Mouse (Mus musculus) T-cell, adult 2 months (primary cell): Measurements from ENCODE around the gene Spib.

ENCODE experiments used
- DNase-seq: peaks from one replicate; pipeline ENCODE4 v3.0.0; 2022; ENCODE audit warnings: low spot score

The Spib gene

DNA sequence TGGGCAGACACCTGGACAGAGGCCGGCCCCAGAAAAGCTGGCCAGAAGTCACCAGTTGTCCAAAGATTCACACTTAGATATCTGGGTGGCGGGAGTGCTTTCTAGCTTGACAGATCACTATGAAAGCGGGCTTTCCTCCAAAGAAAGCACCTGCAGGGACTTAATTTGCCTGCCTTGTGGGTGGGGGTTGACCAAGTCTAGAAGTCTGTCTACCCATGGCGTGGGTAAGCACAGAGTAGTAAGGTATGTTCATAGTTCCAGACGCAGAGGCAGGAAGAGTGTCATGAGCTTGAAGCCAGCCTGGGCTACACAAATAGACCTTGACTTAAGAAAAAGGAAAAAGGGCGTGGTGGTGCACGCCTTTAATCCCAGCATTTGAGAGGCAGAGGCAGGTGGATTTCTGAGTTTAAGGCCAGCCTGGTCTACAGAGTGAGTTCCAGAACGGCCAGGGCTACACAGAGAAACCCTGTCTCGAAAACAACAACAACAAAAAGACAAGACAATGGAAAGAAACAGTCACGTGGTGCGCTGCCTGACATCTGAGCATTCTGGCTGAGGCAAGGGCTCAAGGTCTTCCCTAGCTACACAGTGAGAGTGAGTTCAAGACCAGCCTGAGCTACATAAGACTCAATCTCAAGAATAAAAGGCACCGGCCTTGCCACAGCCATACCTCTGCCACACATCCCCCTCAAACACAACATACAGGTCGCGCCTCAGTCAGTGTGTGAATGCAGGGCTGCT lies 5.3 kb downstream of the Spib start:
- DNase-seq = no peak

- no peak for DNase-seq
Observed at GRCm38 (mm10) chr7:44525126-44525832, 6.6 kb downstream of the Spib start.

DNA sequence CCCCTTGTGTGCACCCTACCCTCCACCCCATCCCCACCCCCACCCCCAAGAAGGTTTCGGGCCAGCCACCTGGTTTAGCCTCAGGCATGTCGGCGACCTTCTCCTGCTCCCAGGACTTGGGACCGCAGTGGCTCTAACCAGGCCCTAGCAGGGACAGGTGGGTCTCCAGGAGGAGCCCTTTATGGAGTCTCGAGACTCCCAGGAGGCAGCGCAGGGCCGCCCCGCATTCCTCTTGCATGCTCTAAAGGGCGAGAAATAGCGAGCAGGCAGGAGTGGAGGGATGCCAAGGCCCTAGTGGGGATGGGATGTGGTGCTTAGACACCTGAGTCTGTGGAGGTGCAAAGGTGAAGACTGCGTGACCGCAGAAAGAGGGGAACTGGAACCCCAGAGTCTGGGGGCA lies 7.4 kb downstream of the Spib start, which contains the start of gene Mybpc2:
Mybpc2 (minus strand) TSS at position 155 of the 400 bp plus-strand sequence.
- DNase-seq = no peak

DNA sequence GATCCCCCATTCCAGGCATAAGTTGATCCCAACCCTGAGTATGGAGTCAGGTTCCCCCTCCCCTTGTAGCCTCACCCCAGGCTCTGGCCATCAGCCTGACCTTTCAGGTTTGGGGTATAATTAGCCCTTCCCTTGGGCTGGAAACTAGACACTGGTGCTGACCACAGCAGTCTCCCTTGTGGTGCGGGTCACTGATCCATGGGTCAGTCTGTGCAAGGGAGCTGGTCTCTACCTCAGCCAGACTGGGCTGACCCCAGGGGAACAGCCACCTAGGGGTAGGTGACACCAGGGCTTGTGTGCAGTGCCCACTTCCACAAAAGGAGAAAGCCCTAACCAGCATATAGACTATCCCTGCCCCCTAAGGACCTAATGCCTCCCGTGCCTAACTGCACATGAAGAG lies 8.8 kb downstream of the Spib start:
- DNase-seq = no peak

- peak; percentile 53 for DNase-seq
Observed at GRCm38 (mm10) chr7:44521710-44522109, 10.2 kb downstream of the Spib start.

DNA sequence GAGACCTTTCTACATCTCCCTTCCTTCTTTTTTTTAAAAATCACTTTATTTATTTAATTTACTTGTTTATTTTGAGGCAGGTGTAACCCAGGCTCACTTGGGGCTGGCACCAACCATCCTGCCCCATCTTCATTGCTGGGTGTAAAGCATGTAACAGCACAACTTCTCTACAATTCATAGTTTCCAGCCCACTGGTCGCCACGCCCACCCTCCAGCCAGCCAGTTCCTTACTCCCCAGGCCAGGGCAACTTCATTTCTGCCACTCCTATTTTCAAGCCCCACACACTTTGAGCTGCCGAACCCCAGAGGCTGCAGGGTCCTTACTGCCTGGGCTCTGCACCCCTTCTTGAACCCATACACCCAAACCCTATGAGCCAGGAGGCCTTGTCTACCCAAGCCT lies 10.9 kb downstream of the Spib start:
- DNase-seq = no peak

GRCm38 (mm10) chr7:44519240-44519913 lies 12.5 kb downstream of the Spib start:
- DNase-seq = no peak

- no peak for DNase-seq
Observed at GRCm38 (mm10) chr7:44507491-44507890, 24.4 kb downstream of the Spib start.

- DNase-seq = peak; percentile 71
Observed at GRCm38 (mm10) chr7:44501563-44502115, 30.2 kb downstream of the Spib start.

- DNase-seq = no peak
Observed at GRCm38 (mm10) chr7:44500046-44500445, 31.8 kb downstream of the Spib start.

DNA sequence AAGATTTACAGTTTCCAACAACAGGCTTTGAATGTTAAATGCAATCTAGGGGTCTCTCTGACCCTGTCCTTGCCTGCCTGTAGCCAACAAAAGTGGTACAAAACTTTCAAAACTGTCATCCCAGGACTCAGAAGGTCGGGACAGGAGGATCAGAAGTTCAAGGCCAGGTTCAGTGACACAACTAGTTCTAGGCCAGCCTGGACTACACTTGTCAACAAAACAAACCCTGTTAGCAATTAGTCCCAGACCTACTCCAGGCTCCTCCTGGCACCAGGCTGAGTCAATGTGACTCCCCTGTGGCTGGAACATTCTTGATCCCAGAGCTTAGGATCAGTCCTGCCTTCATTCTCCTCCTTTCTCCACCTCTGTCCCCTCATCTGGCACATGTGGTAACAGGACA lies 32.9 kb downstream of the Spib start:
- DNase-seq = no peak

DNA sequence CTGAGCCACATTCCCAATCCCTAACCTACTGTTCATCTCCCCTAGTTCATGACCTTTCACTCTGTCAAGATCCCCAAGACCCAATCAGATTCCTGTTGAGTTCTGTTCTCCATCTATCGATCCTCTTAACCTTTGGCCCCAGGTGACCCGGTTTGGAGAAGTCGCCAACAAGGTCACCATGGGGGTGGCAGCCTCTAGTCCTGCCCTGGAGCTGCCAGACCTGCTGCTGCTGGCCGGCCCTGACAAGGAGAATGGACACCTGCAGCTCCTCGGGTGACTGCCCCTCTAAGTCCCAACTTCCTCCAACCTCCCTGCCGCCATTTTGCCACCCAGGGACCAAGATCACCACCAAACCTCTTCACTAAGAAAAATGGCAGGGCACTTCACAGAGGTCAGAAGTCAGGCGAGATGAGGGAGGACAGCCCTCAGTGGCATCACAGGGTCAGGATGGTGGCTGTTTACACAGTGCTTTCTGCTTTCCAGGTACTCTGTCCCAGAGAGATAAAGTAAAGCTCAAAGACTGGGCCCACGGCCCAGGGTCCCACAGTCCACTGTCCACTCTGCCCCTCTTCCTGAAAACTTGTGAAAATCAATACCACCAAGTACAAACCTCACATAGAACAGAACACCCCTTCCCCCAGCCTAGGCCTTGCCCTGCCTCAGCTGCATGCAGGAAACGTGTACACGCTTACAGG lies 34.4 kb downstream of the Spib start:
- DNase-seq = no peak

DNA sequence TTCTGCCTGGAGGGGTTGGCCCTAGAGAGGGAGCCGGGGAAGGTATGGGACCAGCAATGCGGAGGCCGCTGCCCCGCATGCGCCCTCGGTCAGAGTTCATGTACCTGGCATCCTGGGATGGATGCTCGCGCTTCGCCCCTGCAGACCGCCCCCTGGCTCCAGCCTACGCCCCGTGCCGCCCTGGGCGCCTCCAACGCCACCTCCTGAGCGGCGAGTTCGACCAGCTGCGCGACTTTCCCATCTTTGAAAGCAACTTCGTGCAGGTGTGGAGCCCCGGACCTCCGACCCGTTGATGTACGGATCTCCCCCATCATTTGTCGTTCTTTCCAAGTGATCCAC lies 35.1 kb downstream of the Spib start:
- no peak for DNase-seq

DNA sequence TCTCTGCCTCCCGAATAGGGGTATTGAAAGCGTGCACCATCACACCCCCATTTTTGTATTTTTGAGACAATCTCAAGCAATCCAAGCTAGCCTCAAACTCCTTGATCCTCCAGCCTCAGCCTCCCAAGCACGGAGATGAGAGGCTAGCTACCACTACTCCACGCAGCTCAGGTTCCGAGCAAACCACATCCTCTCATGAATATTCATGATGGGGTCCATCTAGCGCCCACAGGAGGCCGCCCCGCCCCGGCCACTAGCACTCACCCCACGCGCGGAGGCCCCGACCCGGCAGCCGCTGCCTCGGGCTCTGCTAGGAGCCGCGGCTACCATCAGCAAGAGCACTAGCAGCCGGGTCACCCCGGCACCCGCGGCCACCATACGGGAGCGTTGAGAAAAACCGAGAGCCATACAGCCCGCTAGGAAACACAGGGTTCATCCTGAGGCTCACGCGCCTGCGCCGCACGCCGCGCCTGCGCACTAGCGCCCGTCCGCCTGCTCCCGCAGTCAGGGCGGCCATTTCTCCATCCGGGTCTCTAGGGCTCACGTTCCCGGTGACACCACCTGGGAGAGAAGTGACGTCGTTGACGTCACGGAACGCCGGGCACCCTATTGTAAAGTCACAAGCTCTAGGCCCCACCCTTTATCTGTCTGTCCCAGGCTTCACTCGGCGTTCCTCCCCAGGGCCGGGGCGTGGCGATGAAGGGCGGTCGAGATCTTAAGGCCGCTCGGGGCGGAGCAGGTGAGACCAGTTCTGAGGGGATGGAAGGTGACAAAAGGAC lies 35.7 kb downstream of the Spib start, which contains the start of the genes Emc10 and Fam71e1:
Emc10 (minus strand) TSS at position 538 of the 779 bp plus-strand sequence.
Fam71e1 (plus strand) TSS at position 590 of the 779 bp plus-strand sequence.
- peak; percentile 99 for DNase-seq

GRCm38 (mm10) chr7:44495086-44495485 lies 36.8 kb downstream of the Spib start:
- no peak for DNase-seq

- no peak for DNase-seq
Observed at GRCm38 (mm10) chr7:44494681-44495080, 37.2 kb downstream of the Spib start.

DNA sequence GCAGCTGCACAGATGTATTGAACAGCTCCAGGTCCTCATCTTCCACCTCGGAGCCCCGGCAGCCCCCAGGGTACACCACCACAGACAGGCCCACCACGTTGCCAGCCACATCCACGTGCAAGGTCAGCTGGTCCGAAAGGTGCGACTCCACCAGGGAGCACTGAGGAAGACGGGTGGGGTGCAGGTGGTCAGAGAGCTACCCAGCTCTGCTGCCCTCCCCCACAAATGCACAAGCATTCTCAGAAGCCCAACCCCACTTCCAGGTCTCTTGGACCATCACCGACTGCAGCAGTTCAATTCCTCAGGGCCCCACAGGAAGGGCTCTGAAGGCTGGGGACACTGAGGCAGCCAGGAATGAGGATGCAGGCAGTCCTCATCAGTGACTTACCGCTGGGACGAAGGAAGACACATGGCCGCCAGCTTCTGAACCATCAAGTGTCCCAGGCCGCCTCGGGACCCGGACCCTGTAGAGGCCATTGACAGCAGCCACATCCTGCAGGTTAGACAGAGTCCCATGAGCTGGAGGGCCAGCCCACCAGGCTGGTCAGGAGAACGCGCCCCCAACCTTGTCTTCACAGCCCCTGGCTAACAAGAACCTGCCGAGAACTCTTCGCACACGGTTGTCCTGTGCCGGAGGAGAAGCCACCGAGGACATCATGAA lies 39.6 kb downstream of the Spib start:
- DNase-seq = no peak

GRCm38 (mm10) chr7:44491391-44491790 lies 40.5 kb downstream of the Spib start:
- DNase-seq = no peak

DNA sequence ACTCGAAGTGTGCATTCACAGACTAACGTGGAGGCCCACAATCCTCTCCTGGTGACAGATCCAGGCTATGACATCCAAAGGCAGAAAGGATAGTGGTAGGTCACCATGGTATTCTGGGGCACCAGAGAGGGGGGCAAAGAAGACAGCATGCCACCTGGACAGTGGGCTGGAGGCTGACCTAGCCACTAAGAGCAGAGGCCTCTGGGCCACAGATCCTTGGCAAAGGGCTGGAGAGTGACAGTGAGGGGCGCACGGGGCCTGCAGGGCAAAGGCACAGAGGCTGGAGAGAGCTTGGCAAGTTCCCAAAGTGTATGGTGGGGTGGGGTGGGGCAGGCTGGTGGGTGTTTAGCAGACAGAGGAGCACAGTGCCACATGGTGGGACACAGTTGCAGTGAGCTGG lies 41.6 kb downstream of the Spib start:
- DNase-seq = no peak

GRCm38 (mm10) chr7:44488545-44488944 lies 43.3 kb downstream of the Spib start:
- no peak for DNase-seq

GRCm38 (mm10) chr7:44487936-44488335 lies 43.9 kb downstream of the Spib start:
- no peak for DNase-seq
